Mouse (Mus musculus) thymus, postnatal 10 days (tissue): ENCODE measurements around the gene Myt1l.

Experiments
- DNase-seq, 2 experiments: peaks; one replicate each; pipeline ENCODE4 v3.0.0; 2021; ENCODE audit warnings: low spot score in 2 of 2

The Myt1l gene

DNA sequence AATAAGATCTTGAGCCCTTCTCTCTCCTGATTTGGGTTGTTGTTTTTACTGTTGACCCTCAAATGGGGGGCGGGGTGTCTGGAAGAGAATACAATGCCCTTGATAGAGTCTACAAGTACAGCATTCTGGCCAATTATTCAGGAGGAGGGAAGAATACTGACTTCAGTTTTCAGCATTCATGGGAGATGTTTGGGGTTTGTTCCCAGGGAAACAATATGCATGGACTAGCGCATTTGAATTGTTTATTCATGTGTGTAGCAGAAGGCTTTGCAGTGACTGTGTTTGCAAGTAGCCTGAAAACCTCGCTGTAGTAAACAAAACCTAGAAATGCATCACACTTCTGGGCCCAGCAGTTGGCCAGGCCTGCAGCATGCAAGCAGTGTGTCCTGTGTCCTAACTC, 426.3 kb downstream of the Myt1l start:
- no peak for DNase-seq

DNA sequence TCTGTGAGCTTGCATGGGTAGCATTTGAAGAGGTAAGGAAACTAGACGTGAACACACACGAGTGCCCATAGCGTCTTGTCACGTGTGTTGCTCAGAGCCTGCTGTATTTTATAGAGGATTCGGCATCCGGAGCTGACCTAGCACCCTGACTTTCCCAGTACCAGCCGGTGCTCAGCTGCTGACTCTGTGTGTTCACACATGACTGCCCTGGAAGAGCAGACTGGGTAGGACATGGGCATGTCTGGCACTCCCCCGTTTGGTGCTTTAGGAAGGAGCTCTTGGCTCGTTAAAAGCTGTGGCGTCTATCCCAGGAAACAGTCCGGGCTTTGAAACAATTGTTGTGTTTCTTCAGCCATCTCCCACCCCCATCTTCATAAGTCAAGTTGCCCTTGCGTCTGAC, 428.8 kb downstream of the Myt1l start:
- no peak for DNase-seq

GRCm38 (mm10) chr12:29958637-29959036, 430.5 kb downstream of the Myt1l start:
- DNase-seq: no peak

DNA sequence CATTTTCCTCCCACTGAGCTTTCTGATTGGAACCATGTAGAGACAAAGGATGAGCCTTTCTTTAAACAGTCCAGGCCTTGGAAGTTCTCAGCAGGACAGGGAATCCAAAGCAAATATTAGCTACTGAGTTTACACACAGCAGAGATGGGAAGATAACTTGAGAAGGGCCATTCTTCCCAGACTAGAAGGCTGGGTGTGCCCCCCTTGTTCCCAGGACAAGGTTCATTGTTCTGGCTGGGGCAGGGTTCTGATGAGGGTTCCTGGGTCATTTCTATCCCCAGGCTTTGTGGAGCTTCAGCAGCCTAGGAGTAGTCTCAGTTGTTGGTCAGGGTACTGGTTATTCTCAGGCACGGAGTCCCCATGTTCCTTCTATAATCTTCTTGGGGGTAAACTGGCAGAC, 432.9 kb downstream of the Myt1l start:
- no peak for DNase-seq

DNA sequence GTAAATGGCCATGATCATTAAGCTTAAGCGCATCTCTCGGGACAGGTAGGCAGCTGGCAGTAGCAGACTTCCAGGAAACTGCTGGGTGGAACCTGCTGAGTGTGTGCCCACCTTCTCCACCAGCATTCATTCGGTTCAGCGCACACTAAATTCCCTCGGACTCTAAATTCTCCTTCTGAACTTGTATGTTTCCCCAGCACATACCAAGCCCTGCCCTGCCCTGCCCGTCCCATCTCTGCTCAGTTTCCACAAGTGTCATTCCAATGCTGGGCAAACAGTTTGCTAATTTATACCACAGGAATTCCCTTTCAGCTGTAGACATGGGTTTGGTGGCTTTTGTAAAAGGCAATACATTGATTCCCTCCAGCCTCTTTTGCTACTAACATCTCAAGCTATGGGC, 436.8 kb downstream of the Myt1l start:
- DNase-seq: no peak

- no peak for DNase-seq
These were observed 443.7 kb downstream of the Myt1l start for GRCm38 (mm10) chr12:29971795-29972464.

GRCm38 (mm10) chr12:29972533-29972932, 444.3 kb downstream of the Myt1l start:
- no peak for DNase-seq
